8 mouse cellular contexts compared by ENCODE assay signal in the genomic region with DNA sequence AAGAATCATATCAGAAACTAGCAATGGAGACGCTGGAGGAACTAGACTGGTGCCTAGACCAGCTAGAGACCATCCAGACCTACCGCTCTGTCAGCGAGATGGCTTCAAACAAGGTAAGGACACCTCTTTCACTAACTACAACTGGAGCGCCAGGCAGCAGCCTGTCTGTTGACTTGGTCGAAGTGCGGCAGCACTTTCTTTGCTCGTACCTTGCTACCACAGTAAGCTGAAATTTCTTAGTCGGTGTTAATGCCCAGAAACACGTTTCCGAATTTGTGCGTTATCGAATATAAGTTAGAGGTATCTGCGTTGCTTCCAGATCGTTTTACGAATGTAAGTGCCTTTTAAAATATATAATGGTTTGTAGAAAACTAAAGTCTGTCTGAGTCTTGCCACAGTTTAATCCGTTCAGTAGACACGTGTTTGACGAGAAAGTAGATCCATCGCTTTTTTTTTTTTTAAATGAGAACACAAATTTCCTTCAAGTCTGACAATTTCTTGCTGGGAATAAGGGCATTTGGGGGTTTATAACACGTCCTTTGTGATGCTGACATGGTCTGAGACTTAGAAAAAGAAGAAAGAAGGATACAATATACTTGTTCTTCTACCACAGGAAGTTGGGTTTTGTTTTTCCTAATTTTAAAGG.
A peak's percentile ranks its signal among the peaks of the same experiment; 100 is the strongest.
DNase-seq lines count a peak whose midpoint lies in the region; ATAC-seq and TF ChIP-seq lines count a peak whose summit lies in the region.

No protein-coding gene starts in this region.

- H3K36me3 ChIP-seq in E14TG2a.4 (ENCODE audit: insufficient read depth, low read length), result no peaks in the 10 kb centered on the region
- H3K36me3 ChIP-seq in forebrain, embryonic 13.5 days (ENCODE audit: poor library complexity, severe bottlenecking), result no peaks in the 10 kb centered on the region
- H3K36me3 ChIP-seq in limb, embryonic 13.5 days, result no peaks in the 10 kb centered on the region
- no peaks in the 10 kb centered on the region for H3K36me3 ChIP-seq in neural tube, embryonic 15.5 days

- peak; percentile 35 for DNase-seq in embryo, embryonic 10 days (ENCODE audit: low spot score)
- DNase-seq in embryo, embryonic 9.5 days (ENCODE audit: extremely low spot score), result no peak
- no peak for DNase-seq in layer of hippocampus, adult 11-12 months (ENCODE audit: low spot score)

- H3K27me3 ChIP-seq in E14TG2a.4 (ENCODE audit: insufficient read depth, low read length), result peaks cover 27% of the 10 kb centered on the region
- peaks cover 16% of the 10 kb centered on the region for H3K27me3 ChIP-seq in forebrain, embryonic 13.5 days
- 0 out of 2 replicates have a peak, but pooled peaks cover 2% of the 10 kb centered on the region for H3K27me3 ChIP-seq in limb, embryonic 13.5 days
- 0 out of 2 replicates have a peak, but pooled peaks cover 4% of the 10 kb centered on the region for H3K27me3 ChIP-seq in neural tube, embryonic 15.5 days (replicated peaks)

- 4% methylated on average over 20 of the region's 20 CpGs for WGBS in forebrain, embryonic 13.5 days
- WGBS in limb, embryonic 13.5 days, result 2% methylated on average over 20 of the region's 20 CpGs
- 6% methylated on average over 20 of the region's 20 CpGs for WGBS in neural tube, embryonic 15.5 days

- TF ChIP-seq CTCF in E14TG2a.4 (conservative IDR thresholded peaks at IDR 0.05; ENCODE audit: low read length), result no peak

- H3K4me2 ChIP-seq in forebrain, embryonic 13.5 days, result peak overlapping the region; percentile 74
- H3K4me2 ChIP-seq in limb, embryonic 13.5 days (replicated peaks), result peak overlapping the region; percentile 85
- peak overlapping the region; percentile 76 for H3K4me2 ChIP-seq in neural tube, embryonic 15.5 days

- peak overlapping the region; percentile 63 for H3K9ac ChIP-seq in forebrain, embryonic 13.5 days
- H3K9ac ChIP-seq in limb, embryonic 13.5 days, result peak overlapping the region; percentile 79
- H3K9ac ChIP-seq in neural tube, embryonic 15.5 days (replicated peaks), result peak overlapping the region; percentile 47

- peak overlapping the region; percentile 20; the same call in 1 of the 2 replicates for H3K27ac ChIP-seq in forebrain, embryonic 13.5 days
- peak overlapping the region; percentile 84 for H3K27ac ChIP-seq in limb, embryonic 13.5 days
- H3K27ac ChIP-seq in neural tube, embryonic 15.5 days (replicated peaks), result peak overlapping the region; percentile 63

- ATAC-seq in forebrain, embryonic 13.5 days, result 0 out of 2 replicates have a peak, but pooled peaks have one; percentile 14
- ATAC-seq in limb, embryonic 13.5 days (ENCODE audit: low FRiP score, low read depth), result no peak
- ATAC-seq in neural tube, embryonic 15.5 days (ENCODE audit: low FRiP score), result peak; percentile 37; the same call in 1 of the 2 replicates
- no peak for ATAC-seq in granulocyte monocyte progenitor cell, adult 5-6 weeks (replicated peaks; ENCODE audit: poor library complexity, severe bottlenecking)

- H3K9me3 ChIP-seq in E14TG2a.4 (ENCODE audit: low read length), result no peaks in the 10 kb centered on the region
- H3K9me3 ChIP-seq in forebrain, embryonic 13.5 days (replicated peaks), result no peaks in the 10 kb centered on the region
- H3K9me3 ChIP-seq in limb, embryonic 13.5 days, result no peaks in the 10 kb centered on the region
- H3K9me3 ChIP-seq in neural tube, embryonic 15.5 days (replicated peaks), result no peaks in the 10 kb centered on the region

- peaks cover 9% of the 10 kb centered on the region for H3K4me1 ChIP-seq in E14TG2a.4 (replicated peaks; ENCODE audit: low read depth, low read length)
- H3K4me1 ChIP-seq in forebrain, embryonic 13.5 days, result peaks cover 53% of the 10 kb centered on the region
- H3K4me1 ChIP-seq in limb, embryonic 13.5 days, result peaks cover 58% of the 10 kb centered on the region
- peaks cover 33% of the 10 kb centered on the region for H3K4me1 ChIP-seq in neural tube, embryonic 15.5 days

- peak overlapping the region; percentile 62 for H3K4me3 ChIP-seq in E14TG2a.4 (replicated peaks; ENCODE audit: low read length)
- H3K4me3 ChIP-seq in forebrain, embryonic 13.5 days, result peak overlapping the region; percentile 45
- H3K4me3 ChIP-seq in limb, embryonic 13.5 days, result peak overlapping the region; percentile 59
- peak overlapping the region; percentile 45 for H3K4me3 ChIP-seq in neural tube, embryonic 15.5 days (replicated peaks)

Comparison
In these comparisons a context has a peak if more than half of its experiments do, and no peak if none do; other contexts are left out.
1. ATAC-seq: peak in forebrain, embryonic 13.5 days (single experiment) and neural tube, embryonic 15.5 days (single experiment); none in limb, embryonic 13.5 days (single experiment) and granulocyte monocyte progenitor cell, adult 5-6 weeks (single experiment).
2. H3K27ac ChIP-seq: peak in every context shown above with its lines; median percentile 84 in limb, embryonic 13.5 days; 63 in neural tube, embryonic 15.5 days; 20 in forebrain, embryonic 13.5 days.
3. Peak in every context shown above with its lines, with median percentiles within 50 percentile points of each other: H3K4me3 ChIP-seq, H3K4me2 ChIP-seq and H3K9ac ChIP-seq.